Mouse (Mus musculus) liver, embryonic 13.5 days (tissue): ENCODE measurements around the gene Zhx3. TPM values are rescaled to one million over a fixed set of nuclear protein-coding genes. Genes with fewer than 3 reads are reported as not detected.

Experiments
- ATAC-seq: fragments of 200-750 bp; cut with Nextera tagmentation; 2 replicates; pipeline ENCODE4 v1.8.0; 2017; ENCODE audit warnings: low read depth, mild to moderate bottlenecking, moderate number of reproducible peaks, moderate library complexity
- DNase-seq: peaks from one replicate; pipeline ENCODE4 v3.0.0; 2022
- H3K27ac ChIP-seq: fragments of 300-500 bp; sonication (generic); 2 replicates; pipeline ENCODE4 v1.5.1; 2015; ENCODE audit warnings: moderate library complexity, mild to moderate bottlenecking, inconsistent platforms
- H3K27me3 ChIP-seq: fragments of 300-500 bp; sonication (generic); 2 replicates; pipeline ENCODE4 v1.6.1; 2015; ENCODE audit warnings: mild to moderate bottlenecking, inconsistent platforms
- H3K36me3 ChIP-seq: fragments of 300-500 bp; sonication (generic); 2 replicates; pipeline ENCODE4 v1.6.1; 2015; ENCODE audit warnings: mild to moderate bottlenecking, inconsistent platforms
- H3K4me1 ChIP-seq: fragments of 300-500 bp; sonication (generic); replicated peaks from 2 replicates; pipeline ENCODE4 v1.6.1; 2015; ENCODE audit warnings: inconsistent platforms
- H3K4me2 ChIP-seq: fragments of 300-500 bp; sonication (generic); 2 replicates; pipeline ENCODE4 v1.6.1; 2015; ENCODE audit warnings: inconsistent platforms, mild to moderate bottlenecking, moderate library complexity
- H3K4me3 ChIP-seq: fragments of 300-500 bp; sonication (generic); replicated peaks from 2 replicates; pipeline ENCODE4 v1.5.1; 2015; ENCODE audit warnings: mild to moderate bottlenecking, inconsistent platforms
- H3K9ac ChIP-seq: fragments of 300-500 bp; sonication (generic); 2 replicates; pipeline ENCODE4 v1.6.1; 2015; ENCODE audit warnings: mild to moderate bottlenecking, inconsistent platforms
- H3K9me3 ChIP-seq: fragments of 300-500 bp; sonication (generic); replicated peaks from 2 replicates; pipeline ENCODE4 v1.6.1; 2016; ENCODE audit warnings: inconsistent platforms
- WGBS: fragments of 180-500 bp; shearing (Covaris S2); methylation state at CpG from one replicate; pipeline ENCODE4 v1.1.7; 2015; ENCODE audit not compliant: insufficient replicate concordance; 5-methylcytosine and 5-hydroxymethylcytosine counted together
- polyA plus RNA-seq: library from polyadenylated mRNA; unstranded; fragments of >200 nt; fragmentation: Nextera tagmentation; extraction: Ambion mirVana; gene quantifications from 2 replicates; pipeline ENCODE4 v1.2.1, GENCODE M21; 2015

The Zhx3 gene
- polyA plus RNA-seq, 1 experiment from 2014 or later, result 2.1 TPM

DNA sequence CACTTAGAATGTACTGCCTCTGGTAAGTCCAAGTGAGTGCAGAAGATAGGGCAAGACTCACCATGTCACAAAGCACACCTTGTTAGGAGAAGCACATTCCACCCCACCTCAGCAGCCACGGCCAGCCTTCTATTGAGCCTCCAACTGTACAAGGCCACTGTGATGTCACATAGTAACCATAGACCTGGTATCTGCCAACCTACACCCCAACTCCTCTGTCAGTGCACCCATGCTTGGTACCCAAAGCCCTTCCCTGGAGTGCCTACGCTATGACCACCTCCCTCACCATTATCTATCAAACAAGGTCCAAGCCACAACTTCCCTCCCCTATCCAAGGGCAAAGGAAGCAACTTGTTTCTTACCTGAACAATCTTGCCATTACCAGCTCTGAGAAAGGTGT lies 103.8 kb downstream of the Zhx3 start:
- H3K4me1 ChIP-seq, result no peaks in the 10 kb centered on the region
- ATAC-seq, result no peak

DNA sequence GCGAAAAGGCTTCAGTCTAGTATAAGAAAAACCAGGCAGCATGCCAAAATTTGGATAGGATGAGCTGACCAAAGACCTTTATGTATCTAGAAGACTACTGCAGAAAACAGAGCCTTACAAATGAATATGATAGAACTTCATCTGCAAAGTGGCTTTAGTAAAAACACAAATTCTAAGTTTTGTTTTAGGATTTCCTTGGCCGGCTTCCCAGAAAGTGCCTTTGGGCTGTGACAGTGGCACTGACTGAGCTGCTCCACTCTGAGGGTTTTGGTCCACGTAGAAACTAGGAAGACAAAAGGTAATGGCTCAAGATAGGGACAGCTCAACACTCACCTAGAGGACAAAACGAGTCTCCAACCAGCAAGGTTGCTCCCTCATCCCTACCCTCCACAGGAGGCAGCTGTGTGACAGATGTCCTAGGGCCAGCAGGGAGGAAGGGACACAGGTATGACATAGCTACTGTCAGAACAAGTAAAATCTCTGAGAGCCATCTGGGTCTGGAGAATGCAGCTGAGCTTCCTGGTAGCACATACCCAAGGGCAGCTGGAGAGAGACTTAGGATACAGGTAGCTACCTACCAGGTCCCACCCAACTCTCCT lies 104.6 kb downstream of the Zhx3 start:
- Histone ChIP-seq H3K27ac (no peak overlapping the region), H3K4me2 (no peak overlapping the region), H3K9ac (no peak overlapping the region), H3K9me3 (no peaks in the 10 kb centered on the region), H3K36me3 (no peaks in the 10 kb centered on the region), H3K4me3 (no peak overlapping the region), H3K4me1 (no peaks in the 10 kb centered on the region), H3K27me3 (no peaks in the 10 kb centered on the region)
- 63% methylated on average over 4 of the region's 4 CpGs for WGBS
- no peak for ATAC-seq
- no peak for DNase-seq

More for the DNA sequence above, 103.8 kb downstream of the Zhx3 start:
- H3K27ac ChIP-seq, result no peak overlapping the region
- H3K9me3 ChIP-seq, result no peaks in the 10 kb centered on the region
- no peaks in the 10 kb centered on the region for H3K27me3 ChIP-seq
- WGBS, result 61% methylated on average over 2 of the region's 2 CpGs
- no peak overlapping the region for H3K4me2 ChIP-seq
- H3K4me3 ChIP-seq, result no peak overlapping the region
- no peak for DNase-seq
- no peak overlapping the region for H3K9ac ChIP-seq
- H3K36me3 ChIP-seq, result no peaks in the 10 kb centered on the region

- H3K9ac ChIP-seq, result no peak overlapping the region
- DNase-seq (no peak), ATAC-seq (no peak)
- no peaks in the 10 kb centered on the region for H3K9me3 ChIP-seq
- H3K27me3 ChIP-seq, result no peaks in the 10 kb centered on the region
- no peaks in the 10 kb centered on the region for H3K4me1 ChIP-seq
- no peak overlapping the region for H3K4me2 ChIP-seq
- 0 out of 2 replicates have a peak, but pooled peaks cover 2% of the 10 kb centered on the region for H3K36me3 ChIP-seq
- no peak overlapping the region for H3K4me3 ChIP-seq
- H3K27ac ChIP-seq, result no peak overlapping the region
- 74% methylated on average over 2 of the region's 2 CpGs for WGBS
Measured at GRCm38 (mm10) chr2:160767201-160767600, 105.6 kb downstream of the Zhx3 start.

- H3K27me3 ChIP-seq, result no peaks in the 10 kb centered on the region
- no peak for DNase-seq
- peaks cover 6% of the 10 kb centered on the region; the same call in 1 of the 2 replicates for H3K36me3 ChIP-seq
- ATAC-seq, result no peak
- no peak overlapping the region for H3K4me2 ChIP-seq
- no peak overlapping the region for H3K4me3 ChIP-seq
- H3K9me3 ChIP-seq, result no peaks in the 10 kb centered on the region
- no peak overlapping the region for H3K9ac ChIP-seq
- 65% methylated on average over 5 of the region's 5 CpGs for WGBS
- H3K27ac ChIP-seq, result no peak overlapping the region
- H3K4me1 ChIP-seq, result no peaks in the 10 kb centered on the region
Measured at GRCm38 (mm10) chr2:160766371-160766771, 106.4 kb downstream of the Zhx3 start.

DNA sequence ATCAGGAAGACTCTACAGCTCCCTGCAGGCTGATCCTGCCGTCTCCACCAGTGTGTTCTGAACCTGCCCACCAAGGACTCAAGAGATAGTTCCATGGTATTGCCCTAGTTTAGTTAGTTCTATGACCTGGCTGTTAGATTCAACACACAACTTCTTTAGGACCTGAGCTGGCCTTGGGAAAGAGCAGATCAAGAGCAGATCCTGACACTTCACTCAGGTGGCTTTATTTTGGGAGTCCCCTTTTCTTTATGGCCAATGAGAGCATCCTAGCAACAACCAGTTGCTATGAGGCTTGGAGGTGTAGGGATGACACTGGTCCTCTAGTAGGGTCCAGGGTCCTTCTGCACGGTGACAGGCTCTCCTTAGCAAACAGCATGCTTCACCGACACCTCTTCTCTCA lies 107.7 kb downstream of the Zhx3 start:
- Histone ChIP-seq H3K9ac (no peak overlapping the region), H3K4me1 (no peaks in the 10 kb centered on the region), H3K4me2 (no peak overlapping the region), H3K9me3 (no peaks in the 10 kb centered on the region), H3K27ac (no peak overlapping the region), H3K36me3 (peaks cover 8% of the 10 kb centered on the region; the same call in 1 of the 2 replicates), H3K4me3 (no peak overlapping the region), H3K27me3 (no peaks in the 10 kb centered on the region)
- WGBS, result 61% methylated on average over 3 of the region's 3 CpGs
- ATAC-seq (no peak), DNase-seq (no peak)

- 54% methylated on average over 2 of the region's 2 CpGs for WGBS
- H3K36me3 ChIP-seq, result peaks cover 11% of the 10 kb centered on the region; the same call in 1 of the 2 replicates
- no peaks in the 10 kb centered on the region for H3K27me3 ChIP-seq
- no peaks in the 10 kb centered on the region for H3K9me3 ChIP-seq
- DNase-seq (no peak), ATAC-seq (no peak)
- no peak overlapping the region for H3K27ac ChIP-seq
- no peak overlapping the region for H3K9ac ChIP-seq
- no peaks in the 10 kb centered on the region for H3K4me1 ChIP-seq
- no peak overlapping the region for H3K4me3 ChIP-seq
- H3K4me2 ChIP-seq, result no peak overlapping the region
Measured at GRCm38 (mm10) chr2:160764386-160764785, 108.4 kb downstream of the Zhx3 start.

DNA sequence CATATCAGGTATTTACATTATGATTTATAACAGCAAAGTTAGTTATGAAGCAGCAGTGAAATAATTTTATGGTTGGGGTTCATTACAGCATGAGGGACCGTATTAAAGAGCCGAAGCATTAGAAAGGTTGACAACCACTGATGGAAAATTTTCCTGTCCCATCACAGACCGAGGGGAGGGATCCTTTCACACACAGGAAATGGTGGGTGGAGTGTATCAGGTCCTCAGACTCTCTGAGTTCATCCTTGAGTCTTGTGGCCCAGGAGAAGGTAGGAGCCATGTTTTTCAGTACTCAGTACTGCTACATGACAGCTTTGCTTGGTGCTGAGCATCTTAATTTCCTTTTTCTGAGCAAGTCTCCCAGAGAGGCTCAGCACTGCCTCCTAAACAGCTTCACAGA lies 109.0 kb downstream of the Zhx3 start:
- Histone ChIP-seq H3K4me3 (no peak overlapping the region), H3K4me2 (no peak overlapping the region), H3K9ac (no peak overlapping the region), H3K4me1 (no peaks in the 10 kb centered on the region), H3K36me3 (peaks cover 14% of the 10 kb centered on the region; the same call in 1 of the 2 replicates), H3K9me3 (no peaks in the 10 kb centered on the region), H3K27ac (no peak overlapping the region), H3K27me3 (no peaks in the 10 kb centered on the region)
- no peak for ATAC-seq
- 62% methylated on average over 3 of the region's 3 CpGs for WGBS
- no peak for DNase-seq

GRCm38 (mm10) chr2:160760433-160761184 lies 112.2 kb downstream of the Zhx3 start:
- peaks cover 20% of the 10 kb centered on the region; the same call in 1 of the 2 replicates for H3K36me3 ChIP-seq
- no peaks in the 10 kb centered on the region for H3K27me3 ChIP-seq
- ATAC-seq (no peak), DNase-seq (no peak)
- H3K9me3 ChIP-seq, result no peaks in the 10 kb centered on the region
- WGBS, result 65% methylated on average over 9 of the region's 9 CpGs
- no peaks in the 10 kb centered on the region for H3K4me1 ChIP-seq
- H3K4me2 ChIP-seq, result no peak overlapping the region
- no peak overlapping the region for H3K27ac ChIP-seq
- H3K4me3 ChIP-seq, result no peak overlapping the region
- no peak overlapping the region for H3K9ac ChIP-seq

GRCm38 (mm10) chr2:160756583-160757203 lies 116.1 kb downstream of the Zhx3 start:
- H3K4me2 ChIP-seq, result no peak overlapping the region
- WGBS, result 63% methylated on average over 6 of the region's 6 CpGs
- H3K27ac ChIP-seq, result no peak overlapping the region
- H3K36me3 ChIP-seq, result peaks cover 43% of the 10 kb centered on the region
- H3K9ac ChIP-seq, result no peak overlapping the region
- no peak overlapping the region for H3K4me3 ChIP-seq
- no peaks in the 10 kb centered on the region for H3K9me3 ChIP-seq
- no peaks in the 10 kb centered on the region for H3K27me3 ChIP-seq
- no peaks in the 10 kb centered on the region for H3K4me1 ChIP-seq
- ATAC-seq, result no peak
- no peak for DNase-seq

GRCm38 (mm10) chr2:160747075-160747474 lies 125.7 kb downstream of the Zhx3 start:
- Histone ChIP-seq H3K27ac (no peak overlapping the region), H3K4me2 (no peak overlapping the region), H3K4me1 (peaks cover 22% of the 10 kb centered on the region), H3K9ac (no peak overlapping the region), H3K36me3 (peaks cover 28% of the 10 kb centered on the region), H3K9me3 (no peaks in the 10 kb centered on the region), H3K4me3 (no peak overlapping the region), H3K27me3 (no peaks in the 10 kb centered on the region)
- ATAC-seq (no peak), DNase-seq (no peak)
- 69% methylated on average over 10 of the region's 10 CpGs for WGBS

DNA sequence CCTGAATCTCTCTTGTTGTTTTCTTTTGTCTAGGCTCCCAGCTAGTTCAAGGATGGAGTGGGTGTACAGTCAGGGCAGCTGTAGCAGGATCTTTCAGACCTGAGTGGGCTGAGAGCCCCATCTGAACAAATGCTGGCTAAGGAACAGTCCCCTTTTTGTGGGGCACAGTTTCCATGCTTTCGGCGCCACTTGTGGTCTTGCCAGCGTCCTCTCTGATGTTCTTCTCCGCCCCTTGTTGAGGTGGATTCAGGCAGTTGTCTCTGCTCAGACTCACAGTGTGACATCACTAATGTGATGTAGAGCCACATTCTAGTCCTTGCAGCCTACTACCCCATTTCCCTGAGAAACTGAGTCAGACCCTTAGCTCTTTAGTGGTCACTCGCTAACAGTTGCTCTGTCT lies 126.2 kb downstream of the Zhx3 start:
- no peak overlapping the region for H3K27ac ChIP-seq
- no peaks in the 10 kb centered on the region for H3K27me3 ChIP-seq
- 79% methylated on average over 5 of the region's 5 CpGs for WGBS
- no peak overlapping the region for H3K9ac ChIP-seq
- DNase-seq (no peak), ATAC-seq (no peak)
- no peak overlapping the region for H3K4me2 ChIP-seq
- H3K9me3 ChIP-seq, result no peaks in the 10 kb centered on the region
- peaks cover 26% of the 10 kb centered on the region for H3K4me1 ChIP-seq
- peaks cover 25% of the 10 kb centered on the region for H3K36me3 ChIP-seq
- H3K4me3 ChIP-seq, result no peak overlapping the region
